Mouse (Mus musculus) brain, embryonic 14.5 days (tissue): ENCODE data around the gene Ccdc110. TPM values are rescaled to one million over a fixed set of nuclear protein-coding genes. Genes with fewer than 3 reads are reported as not detected.

Experiments
- DNase-seq: peaks from one replicate; pipeline ENCODE4 v3.0.0-alpha.2; 2011; ENCODE audit warnings: low read depth
- CTCF ChIP-seq: fragments of 200-500 bp; IDR thresholded peaks from 2 replicates; pipeline ENCODE4 v1.5.1; 2012; ENCODE audit warnings: inconsistent platforms, mild to moderate bottlenecking, moderate library complexity, borderline replicate concordance; ENCODE audit not compliant: insufficient read depth, insufficient read length; ENCODE audit errors: extremely low read depth
- POLR2A ChIP-seq: fragments of 200-500 bp; IDR thresholded peaks from 2 replicates; pipeline ENCODE4 v1.6.1; 2012; ENCODE audit warnings: mild to moderate bottlenecking, inconsistent platforms, borderline replicate concordance; ENCODE audit not compliant: poor library complexity, insufficient read depth, insufficient read length, severe bottlenecking; ENCODE audit errors: extremely low read depth
- polyA plus RNA-seq: library from polyadenylated mRNA; depleted of rRNA; stranded (reverse); fragments of >200 nt; gene quantifications from 2 replicates; pipeline ENCODE4 v1.2.3, GENCODE M21; 2012; rRNA removed

The Ccdc110 gene
- polyA plus RNA-seq, 1 experiment = 0.11 TPM

DNA sequence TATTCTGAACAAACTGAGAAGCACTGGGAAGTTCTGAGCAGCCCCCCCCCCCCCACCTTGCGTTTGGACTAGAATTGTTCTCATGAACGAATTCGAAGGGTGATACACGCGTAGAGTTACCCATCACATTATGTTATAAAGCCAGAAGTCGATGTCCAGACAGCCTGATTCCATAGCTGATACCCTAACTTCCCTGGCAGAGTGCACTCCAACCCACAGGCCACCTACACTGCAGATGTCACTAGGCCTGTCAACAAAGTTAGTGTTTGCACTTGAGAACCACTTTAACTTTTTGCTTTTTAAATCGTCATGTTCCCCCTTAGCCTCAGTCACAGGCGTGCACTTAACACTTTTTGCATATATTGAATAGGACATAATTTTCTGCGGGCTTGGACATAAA is 2.6 kb downstream of the Ccdc110 start:
- no peak for DNase-seq
- TF ChIP-seq POLR2A (no peak), CTCF (no peak)

DNA sequence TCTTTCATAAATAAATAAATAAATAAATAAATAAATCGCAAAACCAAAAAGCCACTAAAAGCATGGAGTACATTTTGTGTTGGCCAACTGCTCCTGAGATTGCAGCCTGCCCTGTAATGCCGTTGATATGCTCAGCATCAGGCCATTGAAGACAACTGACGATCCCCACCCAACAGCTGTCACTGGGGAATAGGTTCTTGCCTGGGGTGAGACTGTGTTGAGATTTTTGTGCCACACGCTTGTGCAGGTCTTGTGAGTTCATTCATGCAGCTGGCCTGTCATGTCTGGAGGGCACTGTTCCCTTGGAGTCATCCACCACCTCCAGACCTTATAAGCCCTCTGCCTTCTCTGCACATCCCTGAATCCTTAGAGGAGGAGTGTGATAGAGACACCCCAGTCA is 11.9 kb downstream of the Ccdc110 start:
- no peak for TF ChIP-seq POLR2A
- no peak for TF ChIP-seq CTCF
- DNase-seq = no peak

DNA sequence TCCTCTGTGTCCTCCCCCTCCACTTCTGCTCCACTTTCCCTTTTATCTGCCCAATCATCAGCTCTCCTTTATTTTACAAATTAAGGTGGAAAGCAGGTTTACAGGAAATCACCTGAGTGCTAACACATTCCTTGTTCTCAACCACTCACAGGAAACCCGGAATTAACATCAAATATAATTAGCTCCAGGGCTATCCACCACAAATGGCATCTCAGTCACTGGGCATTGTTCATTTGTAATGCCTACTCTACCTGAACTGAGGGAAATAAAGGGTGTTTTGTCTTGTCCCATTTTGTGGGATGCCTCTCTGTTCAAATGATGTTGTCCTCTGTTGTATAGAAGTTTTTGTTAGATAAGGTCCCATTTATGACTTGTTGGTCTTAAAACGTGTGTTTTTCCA is 16.2 kb downstream of the Ccdc110 start:
- DNase-seq = no peak
- TF ChIP-seq POLR2A (no peak), CTCF (no peak)

DNA sequence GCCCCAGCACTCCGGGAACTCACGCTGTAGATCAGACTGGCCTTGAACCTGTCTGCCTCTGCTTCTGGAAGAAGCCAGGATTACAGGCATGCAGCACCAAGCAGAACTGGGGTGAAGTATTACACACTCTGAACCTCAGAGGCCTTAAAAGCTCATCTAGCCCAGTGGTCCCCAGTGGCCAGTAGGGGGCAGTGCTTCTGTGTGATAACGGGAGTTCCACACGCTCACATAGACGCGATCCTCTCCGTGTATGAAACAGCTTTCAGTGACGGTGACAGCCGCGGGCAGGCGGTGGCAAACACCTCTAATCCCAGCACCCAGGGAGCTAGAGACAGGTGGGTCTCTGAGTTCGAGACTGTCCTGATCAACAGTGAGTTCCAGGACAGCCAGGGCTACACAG is 36.5 kb downstream of the Ccdc110 start:
- DNase-seq = no peak
- TF ChIP-seq CTCF (peak; percentile 11; the same call in 1 of the 2 replicates), POLR2A (no peak)

DNA sequence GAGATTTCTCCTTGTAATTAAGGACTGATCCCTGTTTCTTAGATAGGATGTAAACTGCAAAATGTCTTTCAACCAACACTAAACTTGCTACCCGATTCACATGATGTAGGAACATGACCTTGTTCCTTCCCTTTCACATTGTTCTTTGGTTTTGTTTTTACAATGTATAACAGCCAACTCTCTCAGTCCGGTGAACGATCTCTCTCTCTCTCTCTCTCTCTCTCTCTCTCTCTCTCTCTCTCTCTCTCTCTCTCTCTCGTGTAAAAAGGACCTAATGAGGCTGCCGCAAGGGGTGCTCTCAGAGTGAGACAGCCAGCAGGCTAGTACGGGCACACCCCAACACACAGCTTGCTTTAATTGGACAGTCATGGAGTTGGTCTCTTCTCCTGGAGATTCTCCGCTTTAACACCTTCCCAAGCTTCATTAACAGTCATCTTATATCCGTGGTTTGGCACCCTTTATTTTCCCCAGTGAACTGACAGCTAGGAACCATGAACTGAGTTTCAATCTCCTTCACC is 39.6 kb downstream of the Ccdc110 start:
- no peak for DNase-seq
- TF ChIP-seq POLR2A (no peak), CTCF (no peak)

DNA sequence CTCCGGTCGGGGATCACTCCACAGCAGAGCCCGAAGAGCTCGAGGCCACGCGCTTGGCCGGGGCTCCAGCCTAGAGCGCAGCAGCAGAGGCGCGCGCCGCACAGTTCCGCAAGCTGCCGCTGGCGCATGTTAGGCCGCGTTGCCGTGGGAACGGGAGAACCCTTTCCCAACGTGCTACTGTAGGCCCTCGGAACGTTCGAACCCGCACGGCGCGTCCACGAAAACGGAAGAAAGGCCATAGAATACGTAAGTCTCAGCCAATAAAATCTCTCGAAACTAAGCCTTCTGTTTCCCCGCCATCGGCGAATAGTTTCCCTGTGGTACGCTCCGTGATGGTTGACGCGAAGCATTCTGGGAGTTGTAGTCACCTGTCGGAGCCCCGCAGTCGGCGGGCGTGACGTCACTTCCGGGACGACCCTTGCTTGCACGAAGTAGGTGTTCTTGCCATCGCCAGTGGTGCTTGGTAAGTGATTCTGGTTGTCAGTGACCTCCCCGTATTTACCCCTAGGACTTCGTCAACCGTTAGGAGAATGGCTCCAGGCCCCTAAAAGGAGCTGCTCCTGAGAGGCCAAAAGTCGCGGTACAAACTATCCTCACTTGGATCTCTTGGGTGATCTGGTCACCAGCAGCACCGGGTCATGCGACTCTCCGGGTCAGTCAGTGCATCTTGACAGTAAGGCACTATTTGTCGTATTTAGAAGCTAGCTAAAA is 40.9 kb downstream of the Ccdc110 start, which contains the start of the genes 1700029J07Rik and Ufsp2:
Gene 1700029J07Rik, minus strand, starts transcription at position 127 of the 711 bp plus-strand sequence.
Gene Ufsp2, plus strand, starts transcription at position 403 of the 711 bp plus-strand sequence.
- peak; percentile 61 for TF ChIP-seq CTCF
- peak; percentile 36; the same call in 1 of the 2 replicates for TF ChIP-seq POLR2A
- peak; percentile 100 for DNase-seq

DNA sequence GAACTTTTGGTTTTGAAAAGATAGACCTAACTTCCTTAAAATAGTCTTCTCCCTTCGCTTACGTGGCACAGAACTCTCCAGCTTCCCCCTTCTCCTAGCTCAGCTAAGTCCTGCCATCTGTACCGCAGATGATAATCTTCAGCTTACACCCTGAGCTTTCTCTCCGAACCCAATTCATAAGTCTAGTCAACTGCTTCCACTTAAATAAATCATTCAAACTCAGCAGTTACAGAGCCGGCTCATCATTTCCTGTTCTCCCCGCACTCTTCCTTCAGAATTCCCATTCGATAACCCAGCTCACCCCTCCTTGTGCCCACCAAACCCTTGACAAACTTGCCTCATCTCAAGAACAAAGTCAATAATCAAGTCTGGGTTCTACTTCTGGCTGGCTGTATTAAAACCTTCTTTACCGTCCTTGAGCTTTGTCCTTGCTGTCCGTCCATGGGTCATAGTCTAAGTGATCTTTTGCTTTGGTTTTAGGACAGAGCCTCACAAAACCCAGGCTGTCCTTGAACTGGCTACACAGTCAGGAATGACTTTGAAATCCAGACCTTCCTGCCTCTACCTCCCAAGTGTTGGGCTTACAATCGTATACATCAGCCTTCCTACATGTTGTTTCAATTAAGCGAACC is 41.5 kb downstream of the Ccdc110 start:
- no peak for DNase-seq
- TF ChIP-seq CTCF = no peak
- TF ChIP-seq POLR2A = no peak

DNA sequence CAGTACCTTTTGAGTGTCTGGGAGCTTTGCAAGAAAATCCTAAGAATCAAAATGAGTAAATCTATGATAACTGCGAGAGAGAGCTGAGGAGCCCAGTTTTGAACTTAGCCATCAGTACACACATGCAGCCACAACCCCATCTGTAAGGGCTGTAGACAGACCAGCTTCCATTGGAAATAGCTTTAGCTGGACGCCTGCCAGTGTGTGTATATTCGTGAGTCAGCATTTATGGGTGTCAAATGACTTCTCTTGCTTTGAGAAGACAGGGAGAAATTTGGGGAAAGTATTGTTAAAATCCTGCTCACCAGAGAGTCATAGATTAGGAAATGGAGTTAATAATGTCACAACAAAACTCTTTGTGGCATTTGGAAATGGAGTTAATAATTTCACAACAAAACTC is 52.2 kb downstream of the Ccdc110 start:
- no peak for DNase-seq
- TF ChIP-seq POLR2A (no peak), CTCF (no peak)

DNA sequence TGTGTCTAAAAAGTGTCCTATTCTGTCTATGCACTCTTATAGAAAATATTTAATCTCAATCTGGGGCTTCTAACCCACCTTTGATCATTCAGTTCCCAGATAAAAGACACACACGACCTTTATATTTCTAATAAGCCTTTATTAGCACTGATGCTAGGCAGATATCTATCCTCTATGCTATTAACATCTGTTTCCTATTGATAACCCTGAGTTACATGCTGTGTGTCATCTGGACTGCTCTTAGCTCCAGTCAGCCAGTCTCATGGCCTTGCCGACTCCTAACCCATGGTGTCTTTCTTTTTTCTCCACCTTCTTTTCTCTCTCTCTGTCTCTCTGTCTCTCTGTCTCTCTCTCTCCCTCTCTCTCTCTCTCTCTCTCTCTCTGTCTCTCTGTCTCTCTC is 53.8 kb downstream of the Ccdc110 start:
- TF ChIP-seq POLR2A = no peak
- TF ChIP-seq CTCF = no peak
- DNase-seq = no peak

DNA sequence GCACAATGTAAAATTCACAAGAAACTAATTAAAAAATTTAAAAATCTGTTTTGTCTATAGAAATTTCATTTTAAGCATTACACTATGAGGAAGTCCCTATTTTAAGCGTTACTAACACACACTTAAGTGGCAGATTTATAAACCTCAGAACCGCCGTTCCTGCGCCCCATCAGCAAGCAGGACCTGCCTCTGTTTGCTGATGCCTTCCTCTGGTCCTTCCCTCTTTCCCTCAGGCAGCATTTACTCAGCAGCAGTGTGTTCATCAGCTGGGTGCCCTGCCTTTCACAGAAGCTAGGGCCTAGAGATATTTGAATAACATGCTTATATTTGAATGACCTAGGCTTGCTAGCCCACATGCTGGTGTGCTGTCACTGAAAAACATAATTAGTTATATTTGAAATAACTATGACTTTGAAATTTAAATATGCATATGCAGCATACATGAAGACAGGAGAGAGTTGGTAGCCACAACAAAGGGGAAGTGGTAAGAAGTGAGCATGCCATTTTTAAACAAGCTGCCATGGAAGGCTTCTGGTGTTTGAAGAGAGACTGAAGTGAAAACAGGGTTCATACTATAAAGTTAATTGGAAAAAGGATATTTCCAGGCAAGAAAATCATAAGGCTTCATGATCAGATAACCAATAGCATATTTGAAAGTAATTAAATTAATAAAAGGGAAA is 56.4 kb downstream of the Ccdc110 start:
- TF ChIP-seq CTCF = no peak
- no peak for TF ChIP-seq POLR2A
- no peak for DNase-seq

Other genes starting within 250 kb of the Ccdc110 start
- 13.0 and 14.8 TPM in 2 replicates for gene Pdlim3, start 49.2 kb upstream of the Ccdc110 start, polyA plus RNA-seq
- 3.9 and 4.3 TPM in 2 replicates for gene 1700029J07Rik, start 40.6 kb downstream of the Ccdc110 start, polyA plus RNA-seq
- gene Ufsp2, start 40.9 kb downstream of the Ccdc110 start, polyA plus RNA-seq = 36.9 and 38.3 TPM in 2 replicates
- 0.16 and 0.29 TPM in 2 replicates for gene Lrp2bp, start 64.7 kb downstream of the Ccdc110 start, polyA plus RNA-seq
- 18.3 and 19.8 TPM in 2 replicates for gene Ankrd37, start 71.1 kb downstream of the Ccdc110 start, polyA plus RNA-seq
- 11.0 and 14.7 TPM in 2 replicates for gene Cfap97, start 217.2 kb downstream of the Ccdc110 start, polyA plus RNA-seq
- 12.0 and 16.5 TPM in 2 replicates for gene Snx25, start 217.5 kb downstream of the Ccdc110 start, polyA plus RNA-seq